Mouse (Mus musculus): ENCODE data around the gene H6pd. TPM values are rescaled to one million over a fixed set of nuclear protein-coding genes. Genes with fewer than 3 reads are reported as not detected.

H6pd gene
- total RNA-seq, 2 experiments from 2014 or later = 13.7 to 17.0 TPM

DNA sequence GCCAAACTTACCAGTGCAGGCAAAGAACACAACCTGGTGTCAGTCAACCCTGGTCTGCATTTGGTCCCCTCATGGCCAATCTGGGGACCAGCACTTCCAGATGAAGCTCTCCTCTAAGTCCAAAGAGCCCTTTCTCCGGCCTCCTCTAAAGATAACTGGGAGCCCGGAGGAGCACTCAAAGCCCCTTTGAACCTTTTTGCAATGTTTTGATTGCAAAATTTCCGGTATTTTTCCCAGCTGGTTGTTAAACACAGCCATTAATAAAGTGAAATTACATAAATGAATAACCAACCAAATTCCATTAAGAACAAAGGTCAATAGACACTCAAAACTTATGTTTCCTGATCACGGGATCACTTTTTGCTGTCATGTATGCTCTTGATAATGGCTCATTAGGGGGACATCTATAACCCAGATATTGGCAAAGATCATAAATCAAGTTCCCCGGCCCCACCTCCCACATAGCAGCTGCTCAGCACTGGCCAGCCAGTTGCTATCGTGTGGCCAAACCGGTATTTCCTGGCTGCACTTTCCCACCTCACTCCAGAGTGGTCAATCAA lies 5.7 kb downstream of the H6pd start:
- intact Hi-C loops (cut with DNase I) = no loop called here

GRCm38 (mm10) chr4:150002021-150002528 lies 6.7 kb downstream of the H6pd start:
- intact Hi-C loops (cut with DNase I) = no loop called here
- DNase-seq (ENCODE audit: extremely low spot score in 1 of 2, low spot score in 2 of 2) = no peak

More for the DNA sequence above, 5.7 kb downstream of the H6pd start:
- no peak for DNase-seq (ENCODE audit: extremely low spot score in 1 of 2, low spot score in 2 of 2)

GRCm38 (mm10) chr4:150001221-150001860 lies 7.5 kb downstream of the H6pd start:
- intact Hi-C loops (cut with DNase I) = no loop called here
- no peak for DNase-seq (ENCODE audit: extremely low spot score in 1 of 2, low spot score in 2 of 2)

DNA sequence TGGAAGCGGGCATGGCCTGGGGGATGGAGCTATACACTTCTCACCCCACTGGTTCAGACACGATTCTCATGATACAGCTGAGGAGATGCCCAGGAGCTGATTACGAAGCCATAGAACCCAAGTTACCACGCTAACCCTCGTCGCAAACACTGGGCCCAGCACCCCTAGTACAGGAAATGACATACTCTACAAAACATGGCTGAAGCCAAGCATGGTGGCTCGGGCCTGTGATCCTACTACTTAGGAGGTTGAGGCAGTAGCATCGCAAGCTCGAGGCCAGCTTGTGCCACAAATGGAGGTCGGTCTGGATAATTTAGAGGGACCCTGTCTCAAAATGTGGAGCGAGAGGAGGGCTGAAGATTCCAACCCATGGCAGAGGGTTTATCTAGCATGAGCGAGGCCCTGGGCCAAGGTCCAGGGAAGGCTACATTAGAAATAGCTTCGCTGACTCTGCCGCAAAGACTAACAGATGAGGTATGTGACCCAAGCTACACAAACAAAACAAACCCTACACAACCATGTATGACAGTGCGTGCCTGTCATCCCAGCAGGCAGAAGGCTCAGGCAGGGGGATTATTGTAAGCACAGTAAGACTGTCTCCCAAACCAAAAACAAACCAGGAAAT lies 8.8 kb downstream of the H6pd start:
- intact Hi-C loops (cut with DNase I) = no loop called here
- DNase-seq (ENCODE audit: extremely low spot score in 1 of 2, low spot score in 2 of 2) = no peak

DNA sequence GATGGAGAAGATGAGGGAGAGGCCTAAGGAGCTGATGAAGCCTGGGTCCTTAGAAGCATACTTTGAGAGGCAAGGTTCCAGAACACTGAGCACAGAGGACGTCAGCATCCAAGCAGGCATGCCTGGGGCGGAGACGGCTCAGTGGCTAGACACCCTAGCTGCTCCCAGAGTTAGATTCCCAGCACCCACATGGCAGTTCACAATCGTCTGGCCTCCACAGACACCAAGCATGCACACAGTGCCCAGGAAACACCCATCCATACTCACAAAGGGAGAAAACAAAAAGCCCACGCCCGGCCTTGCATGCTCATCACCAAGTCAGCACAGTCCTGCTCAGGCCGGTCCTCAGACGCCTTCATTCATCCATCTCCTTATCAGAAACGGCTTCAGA lies 9.3 kb downstream of the H6pd start:
- no peak for DNase-seq (ENCODE audit: extremely low spot score in 1 of 2, low spot score in 2 of 2)
- intact Hi-C loops (cut with DNase I) = no loop called here

GRCm38 (mm10) chr4:149998786-149999509 lies 9.9 kb downstream of the H6pd start:
- intact Hi-C loops (cut with DNase I) = no loop called here
- DNase-seq (ENCODE audit: extremely low spot score in 1 of 2, low spot score in 2 of 2) = no peak

- intact Hi-C loops (cut with DNase I) = no loop called here
- no peak for DNase-seq (ENCODE audit: extremely low spot score in 1 of 2, low spot score in 2 of 2)
Measured at GRCm38 (mm10) chr4:149997999-149998398, 10.8 kb downstream of the H6pd start.

DNA sequence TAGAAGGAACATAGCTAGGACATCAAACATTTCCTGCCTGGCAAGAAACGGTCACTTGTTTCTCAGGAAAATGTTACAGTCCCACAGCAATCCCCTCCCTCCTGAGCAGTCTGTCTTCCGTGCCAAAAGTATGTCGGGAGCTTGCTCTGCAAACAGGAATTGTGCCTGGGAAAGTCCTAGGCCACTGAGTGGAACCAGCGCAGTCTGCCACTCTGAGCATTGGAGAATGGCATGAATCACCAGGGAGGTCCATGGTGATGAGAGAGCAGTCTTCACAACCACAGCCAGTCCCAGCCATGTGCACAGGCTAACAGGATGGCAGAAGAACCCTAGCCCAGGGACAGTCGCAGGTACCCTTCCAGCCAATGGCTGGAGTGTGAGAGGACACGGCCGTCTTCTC lies 12.4 kb downstream of the H6pd start:
- intact Hi-C loops (cut with DNase I) = no loop called here

GRCm38 (mm10) chr4:149995911-149996310 lies 12.9 kb downstream of the H6pd start:
- intact Hi-C loops (cut with DNase I) = no loop called here
- no peak for DNase-seq (ENCODE audit: extremely low spot score in 1 of 2, low spot score in 2 of 2)

More for the DNA sequence above, 12.4 kb downstream of the H6pd start:
- no peak for DNase-seq (ENCODE audit: extremely low spot score in 1 of 2, low spot score in 2 of 2)

GRCm38 (mm10) chr4:149994218-149994617 lies 14.6 kb downstream of the H6pd start:
- intact Hi-C loops (cut with DNase I) = no loop called here

DNA sequence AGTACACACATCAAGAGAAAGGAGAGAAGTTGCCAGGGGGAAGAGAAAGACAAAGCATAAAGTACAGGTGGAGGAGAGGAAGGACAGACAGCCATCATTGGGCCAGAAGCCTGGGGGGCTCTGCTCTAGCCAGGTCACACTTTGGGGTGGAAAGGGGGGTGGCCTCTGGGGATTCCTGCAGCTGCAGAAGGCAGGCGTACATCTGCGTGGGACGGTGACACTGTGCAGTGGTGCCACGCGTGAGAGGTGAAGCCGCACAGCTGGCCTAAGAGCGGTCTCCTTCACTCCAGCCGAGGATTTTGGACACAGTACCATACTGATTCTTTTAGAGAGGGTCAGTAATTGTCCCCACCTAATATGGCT lies 16.2 kb downstream of the H6pd start:
- DNase-seq (ENCODE audit: extremely low spot score in 1 of 2, low spot score in 2 of 2) = no peak
- intact Hi-C loops (cut with DNase I) = no loop called here

More at GRCm38 (mm10) chr4:149994218-149994617, 14.6 kb downstream of the H6pd start:
- no peak for DNase-seq (ENCODE audit: extremely low spot score in 1 of 2, low spot score in 2 of 2)

DNA sequence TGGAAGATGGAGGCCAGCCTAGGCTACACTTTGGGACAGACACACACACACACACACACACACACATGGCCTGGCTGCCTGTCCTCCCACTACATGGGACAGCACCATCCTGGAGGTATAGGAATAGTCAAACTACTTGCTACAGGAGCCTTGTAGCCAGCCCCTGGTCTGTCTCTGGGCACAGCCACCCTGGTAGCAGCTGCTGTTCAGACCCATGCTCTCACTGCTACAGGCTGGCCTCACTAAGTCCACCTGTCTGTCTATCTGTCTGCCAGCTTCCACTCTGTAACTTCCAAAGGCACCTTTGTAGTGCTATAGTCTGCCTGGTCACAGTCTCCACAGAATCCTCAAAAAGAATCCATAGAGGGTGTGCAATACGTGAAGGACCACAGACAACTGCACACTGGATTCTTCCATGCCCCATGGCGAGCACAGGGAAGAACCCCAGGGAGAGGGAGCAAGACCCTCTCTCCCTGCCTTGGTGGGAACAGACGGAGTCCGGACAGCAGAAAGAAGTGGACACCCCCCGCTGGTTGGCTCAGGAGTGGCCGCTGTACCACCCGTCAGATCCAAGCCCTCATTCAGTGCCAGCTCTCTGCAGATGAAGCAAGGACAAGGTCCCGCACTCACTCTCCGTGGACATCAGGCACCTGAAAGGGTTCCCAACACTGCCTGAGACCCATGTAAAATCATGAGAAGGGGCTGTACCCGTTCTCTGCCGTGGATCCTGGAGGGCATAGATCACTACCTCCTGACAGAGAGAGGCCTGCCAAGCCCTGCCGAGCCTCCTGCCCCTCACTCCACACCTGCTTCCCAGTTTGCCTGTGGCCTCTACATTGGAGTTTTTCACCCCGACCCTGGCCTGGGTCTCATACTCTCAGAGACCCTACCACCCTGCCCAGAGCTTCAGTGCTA lies 16.8 kb downstream of the H6pd start:
- DNase-seq (ENCODE audit: extremely low spot score in 1 of 2, low spot score in 2 of 2) = no peak
- intact Hi-C loops (cut with DNase I) = no loop called here

DNA sequence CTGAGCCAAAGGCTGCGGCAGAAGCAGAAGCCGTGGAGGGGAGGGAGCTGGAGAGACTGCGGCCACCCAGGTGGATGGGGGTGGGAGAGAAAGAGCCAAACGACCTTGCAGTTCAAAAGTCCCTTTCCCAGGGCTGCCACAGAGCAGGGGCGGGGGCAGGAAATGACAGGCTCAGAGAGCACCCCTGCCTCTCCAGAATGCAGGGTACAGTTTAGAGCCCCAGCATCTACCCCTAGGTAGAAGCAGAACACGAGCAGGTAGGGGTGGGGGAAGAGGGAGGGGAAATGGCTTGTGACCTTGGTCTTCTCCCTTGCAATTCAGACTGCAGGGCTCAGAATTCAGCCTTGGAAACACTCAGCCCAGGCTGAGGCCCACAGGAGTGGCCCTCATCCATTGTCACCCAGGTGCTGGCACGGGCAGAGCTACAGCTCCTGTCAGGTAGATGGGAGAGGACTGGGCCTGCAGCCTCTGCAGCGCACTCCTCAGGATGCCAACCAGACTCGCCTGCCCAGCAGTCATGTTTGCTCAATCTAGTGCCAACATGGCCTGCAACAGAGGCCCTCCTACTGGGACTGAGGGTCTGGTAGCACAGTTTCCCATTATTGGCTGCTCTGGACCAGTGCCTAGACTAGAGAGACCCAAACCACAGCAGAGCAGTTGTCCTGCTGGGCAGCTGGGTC lies 17.7 kb downstream of the H6pd start:
- no peak for DNase-seq (ENCODE audit: extremely low spot score in 1 of 2, low spot score in 2 of 2)

DNA sequence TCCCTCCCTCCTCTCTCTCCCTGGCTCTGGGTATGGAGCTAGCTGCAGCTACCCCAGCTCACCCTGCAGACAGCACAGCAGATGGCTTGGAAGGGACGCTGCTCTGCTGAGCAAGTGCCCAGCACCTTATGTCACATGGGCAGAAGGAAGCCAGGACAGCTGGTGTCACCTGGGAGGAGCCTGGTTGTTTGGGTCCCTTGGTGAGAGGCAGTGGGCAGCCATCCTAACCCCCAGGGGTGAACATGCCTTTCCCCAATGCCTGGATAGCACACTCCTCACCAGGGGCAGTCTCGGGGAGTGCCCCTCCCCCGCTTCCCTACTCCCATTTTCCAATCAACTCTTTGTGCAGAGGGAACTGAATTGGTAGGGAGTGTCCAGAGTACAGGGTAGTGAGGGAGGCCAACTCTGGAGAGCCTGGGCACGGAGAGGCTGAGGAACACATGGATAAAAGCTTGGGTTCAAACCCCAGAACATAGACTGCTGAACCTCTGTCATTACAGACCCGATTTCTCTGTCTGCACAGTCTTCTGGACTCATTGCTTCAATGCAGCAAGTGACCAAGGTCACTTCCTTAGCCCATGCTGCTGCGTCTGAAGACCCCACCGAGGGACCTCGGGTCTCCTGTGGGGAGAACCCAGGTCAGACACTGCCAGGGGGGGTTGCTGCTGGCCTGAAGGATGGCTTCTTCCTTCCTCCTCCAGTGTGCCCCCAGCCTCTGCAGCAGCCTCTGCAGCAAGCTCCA lies 18.4 kb downstream of the H6pd start:
- intact Hi-C loops (cut with DNase I) = no loop called here
- DNase-seq (ENCODE audit: extremely low spot score in 1 of 2, low spot score in 2 of 2) = no peak

More for the DNA sequence above, 17.7 kb downstream of the H6pd start:
- intact Hi-C loops (cut with DNase I) = no loop called here

- intact Hi-C loops (cut with DNase I) = no loop called here
- peak; percentile 76 to 94 for DNase-seq (ENCODE audit: extremely low spot score in 1 of 2, low spot score in 2 of 2)
Measured at GRCm38 (mm10) chr4:149988931-149989556, 19.8 kb downstream of the H6pd start.

DNA sequence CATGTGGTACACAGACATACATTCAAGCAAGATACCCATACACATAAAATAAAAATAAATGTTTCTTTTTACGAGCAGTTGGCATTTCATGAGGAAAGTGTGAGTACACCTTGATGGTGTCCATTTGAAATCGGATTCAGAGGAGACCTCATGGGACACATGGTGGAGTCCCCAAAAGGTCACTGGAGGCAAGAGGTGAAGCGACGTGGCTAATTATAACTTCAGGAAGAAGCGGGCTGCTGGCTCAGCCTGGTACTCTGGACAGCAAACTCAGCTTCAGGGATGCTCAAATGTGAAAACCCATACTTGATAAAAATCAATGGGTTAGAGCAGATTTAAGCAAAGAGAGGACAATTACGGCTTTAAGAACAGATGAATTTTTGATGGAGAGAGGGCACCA lies 20.5 kb downstream of the H6pd start:
- intact Hi-C loops (cut with DNase I) = no loop called here
- DNase-seq (ENCODE audit: extremely low spot score in 1 of 2, low spot score in 2 of 2) = no peak

Measured in left cerebral cortex, postnatal 10 days (tissue).